Mouse (Mus musculus): Measurements from ENCODE around the gene Pde10a. TPM values are rescaled to one million over a fixed set of nuclear protein-coding genes. Genes with fewer than 3 reads are reported as not detected.

Pde10a gene
- polyA plus RNA-seq, 1 experiment: 0.34 TPM

DNA sequence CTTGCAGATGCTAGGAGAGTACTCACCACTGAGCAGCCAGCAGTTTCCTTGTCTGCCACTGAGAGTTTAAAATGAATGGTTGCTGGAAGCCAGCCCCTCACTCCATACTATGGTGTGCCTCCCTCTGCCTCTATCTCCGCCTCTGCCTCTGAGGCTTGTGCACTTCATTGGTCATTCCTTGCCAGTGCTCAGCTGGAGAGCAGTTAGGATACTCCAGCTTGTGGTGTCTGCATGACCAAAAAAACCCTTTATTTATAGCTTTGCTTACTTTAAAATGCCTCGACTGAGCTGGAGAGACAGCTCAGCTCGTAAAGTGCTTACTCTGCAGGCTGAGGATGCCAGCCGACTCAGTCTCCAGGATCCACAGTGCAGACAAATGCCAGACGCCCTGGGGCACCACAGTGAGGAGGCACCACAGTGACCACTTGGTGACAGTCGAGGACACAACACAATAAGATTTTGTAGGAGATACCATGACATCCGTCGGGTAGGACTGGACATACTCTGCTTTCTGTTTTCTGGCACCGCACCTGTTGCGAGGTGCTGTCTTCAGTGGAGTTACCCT lies 400.7 kb downstream of the Pde10a start:
- H3K79me2 ChIP-seq (ENCODE audit: control insufficient read depth, insufficient read depth): no peaks in the 10 kb centered on the region
- no peaks in the 10 kb centered on the region for H3K36me3 ChIP-seq (ENCODE audit: control insufficient read depth, insufficient read depth)
- H3K27me3 ChIP-seq (ENCODE audit: control insufficient read depth, insufficient read depth, insufficient read length): peaks cover 4% of the 10 kb centered on the region
- no peak overlapping the region for H3K4me2 ChIP-seq (ENCODE audit: low read depth)
- no peak overlapping the region for H3K4me3 ChIP-seq
- no peak overlapping the region for H3ac ChIP-seq (ENCODE audit: control insufficient read depth, insufficient read length)
- TF ChIP-seq MYOD1 (IDR thresholded peaks at IDR 0.05; ENCODE audit: control insufficient read depth in 1 of 3, insufficient read length in 2 of 3, low read depth in 2 of 3): no peak
- TF ChIP-seq MAX (IDR thresholded peaks at IDR 0.05; ENCODE audit: low read depth): no peak
- TF ChIP-seq MYOG (IDR thresholded peaks at IDR 0.05; ENCODE audit: control insufficient read depth in 1 of 3, insufficient read depth in 1 of 3, insufficient read length in 2 of 3, low read depth in 2 of 3): no peak
- no peak for TF ChIP-seq REST (IDR thresholded peaks at IDR 0.05; ENCODE audit: insufficient read depth, insufficient read length)
- no peak for TF ChIP-seq CEBPB (IDR thresholded peaks at IDR 0.05; ENCODE audit: insufficient read depth, poor library complexity, severe bottlenecking)
- TF ChIP-seq USF1 (IDR thresholded peaks at IDR 0.05; ENCODE audit: low read depth): no peak
- no peak for TF ChIP-seq POLR2A (IDR thresholded peaks at IDR 0.05; ENCODE audit: insufficient read length, low read depth)

DNA sequence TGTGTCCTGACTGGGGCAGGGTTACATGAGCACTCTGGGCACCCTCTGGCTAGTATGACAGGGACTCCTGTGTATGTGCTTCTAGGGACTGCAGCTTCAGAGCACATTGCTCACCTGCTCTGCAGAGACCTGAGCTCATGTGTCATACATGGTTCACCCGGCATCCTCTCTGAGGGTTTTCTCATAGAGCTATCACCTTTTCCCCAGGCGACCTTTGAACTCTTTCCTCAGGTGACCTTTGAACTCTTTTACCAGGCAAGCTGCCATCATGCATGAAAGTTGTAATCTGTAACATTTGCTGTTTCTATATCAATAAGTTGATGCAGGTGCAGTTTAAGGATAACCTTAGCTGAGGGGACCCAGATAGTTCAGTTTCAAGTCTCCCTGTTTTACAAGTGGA lies 403.4 kb downstream of the Pde10a start:
- Histone ChIP-seq H3K4me3 (no peak overlapping the region), H3K27me3 (ENCODE audit: control insufficient read depth, insufficient read depth, insufficient read length) (peaks cover 23% of the 10 kb centered on the region), H3K4me2 (ENCODE audit: low read depth) (no peak overlapping the region), H3K79me2 (ENCODE audit: control insufficient read depth, insufficient read depth) (no peaks in the 10 kb centered on the region), H3K36me3 (ENCODE audit: control insufficient read depth, insufficient read depth) (no peaks in the 10 kb centered on the region), H3ac (ENCODE audit: control insufficient read depth, insufficient read length) (no peak overlapping the region)
- TF ChIP-seq CEBPB (IDR thresholded peaks at IDR 0.05; ENCODE audit: insufficient read depth, poor library complexity, severe bottlenecking): no peak
- TF ChIP-seq MYOG (IDR thresholded peaks at IDR 0.05; ENCODE audit: control insufficient read depth in 1 of 3, insufficient read depth in 1 of 3, insufficient read length in 2 of 3, low read depth in 2 of 3): no peak
- TF ChIP-seq E2F4 (IDR thresholded peaks at IDR 0.05; ENCODE audit: insufficient read depth): no peak
- no peak for TF ChIP-seq TCF12 (IDR thresholded peaks at IDR 0.05; ENCODE audit: insufficient read depth, poor library complexity, severe bottlenecking)
- TF ChIP-seq TCF3 (IDR thresholded peaks at IDR 0.05; ENCODE audit: insufficient read length, low read depth): no peak
- no peak for TF ChIP-seq MYOD1 (IDR thresholded peaks at IDR 0.05; ENCODE audit: control insufficient read depth in 1 of 3, insufficient read length in 2 of 3, low read depth in 2 of 3)
- TF ChIP-seq USF1 (IDR thresholded peaks at IDR 0.05; ENCODE audit: low read depth): no peak
- no peak for TF ChIP-seq SRF (IDR thresholded peaks at IDR 0.05; ENCODE audit: control insufficient read depth, insufficient read length, low read depth)
- TF ChIP-seq POLR2AphosphoS2 (IDR thresholded peaks at IDR 0.05; ENCODE audit: insufficient read length, low read depth): no peak
- TF ChIP-seq REST (IDR thresholded peaks at IDR 0.05; ENCODE audit: insufficient read depth, insufficient read length): no peak
- no peak for TF ChIP-seq POLR2A (IDR thresholded peaks at IDR 0.05; ENCODE audit: insufficient read length, low read depth)
- no peak for TF ChIP-seq MAX (IDR thresholded peaks at IDR 0.05; ENCODE audit: low read depth)

DNA sequence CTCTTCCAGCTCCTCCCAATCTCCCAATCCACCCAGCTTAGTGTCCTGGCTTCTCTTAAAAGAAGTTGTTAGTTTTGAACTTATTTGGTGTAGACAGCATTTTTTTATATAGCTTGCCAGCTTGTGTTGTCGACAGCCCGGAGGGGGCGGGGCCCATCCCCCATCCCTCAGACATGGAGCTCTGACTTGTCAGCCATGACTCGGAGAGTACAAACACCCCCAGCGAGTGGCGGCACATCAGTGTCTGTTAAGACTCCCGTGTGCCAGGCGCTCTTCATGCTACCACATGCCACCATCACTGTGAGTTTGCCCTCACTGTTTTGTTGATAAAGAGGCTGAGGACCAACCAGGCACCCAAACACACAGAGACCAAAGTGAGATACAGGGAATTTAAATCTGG lies 404.5 kb downstream of the Pde10a start:
- Histone ChIP-seq H3K27me3 (ENCODE audit: control insufficient read depth, insufficient read depth, insufficient read length) (peaks cover 33% of the 10 kb centered on the region), H3K4me3 (no peak overlapping the region), H3K36me3 (ENCODE audit: control insufficient read depth, insufficient read depth) (no peaks in the 10 kb centered on the region), H3ac (ENCODE audit: control insufficient read depth, insufficient read length) (no peak overlapping the region), H3K79me2 (ENCODE audit: control insufficient read depth, insufficient read depth) (no peaks in the 10 kb centered on the region), H3K4me2 (ENCODE audit: low read depth) (no peak overlapping the region)
- TF ChIP-seq POLR2AphosphoS2 (IDR thresholded peaks at IDR 0.05; ENCODE audit: insufficient read length, low read depth) (no peak), TCF12 (IDR thresholded peaks at IDR 0.05; ENCODE audit: insufficient read depth, poor library complexity, severe bottlenecking) (no peak), E2F4 (IDR thresholded peaks at IDR 0.05; ENCODE audit: insufficient read depth) (no peak), MAX (IDR thresholded peaks at IDR 0.05; ENCODE audit: low read depth) (no peak), REST (IDR thresholded peaks at IDR 0.05; ENCODE audit: insufficient read depth, insufficient read length) (no peak), TCF3 (IDR thresholded peaks at IDR 0.05; ENCODE audit: insufficient read length, low read depth) (no peak), USF1 (IDR thresholded peaks at IDR 0.05; ENCODE audit: low read depth) (no peak), SRF (IDR thresholded peaks at IDR 0.05; ENCODE audit: control insufficient read depth, insufficient read length, low read depth) (no peak), MYOG (IDR thresholded peaks at IDR 0.05; ENCODE audit: control insufficient read depth in 1 of 3, insufficient read depth in 1 of 3, insufficient read length in 2 of 3, low read depth in 2 of 3) (no peak)

DNA sequence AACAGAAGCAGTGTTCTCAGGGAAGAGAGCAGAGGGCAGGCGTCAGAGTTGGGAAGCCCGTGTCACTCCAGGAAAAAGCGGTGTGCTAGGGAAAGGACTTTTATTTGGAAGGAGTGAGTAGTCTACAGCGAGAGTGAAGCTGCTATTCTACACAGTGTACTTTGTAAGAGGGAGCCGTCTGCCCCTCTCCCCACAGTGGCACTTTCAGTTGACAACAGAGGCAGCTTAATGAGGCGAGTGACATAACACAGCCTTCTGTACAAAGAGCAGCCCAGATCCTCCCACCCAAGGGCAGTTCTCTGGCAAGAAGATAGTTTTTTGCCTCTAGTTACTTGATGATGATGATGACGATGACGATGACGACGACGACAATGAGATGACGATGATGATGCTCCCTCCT lies 410.4 kb downstream of the Pde10a start:
- peaks cover 29% of the 10 kb centered on the region for H3K27me3 ChIP-seq (ENCODE audit: control insufficient read depth, insufficient read depth, insufficient read length)

More for the DNA sequence above, 410.4 kb downstream of the Pde10a start:
- Histone ChIP-seq H3K36me3 (ENCODE audit: control insufficient read depth, insufficient read depth) (no peaks in the 10 kb centered on the region), H3K79me2 (ENCODE audit: control insufficient read depth, insufficient read depth) (no peaks in the 10 kb centered on the region), H3K4me3 (no peak overlapping the region), H3ac (ENCODE audit: control insufficient read depth, insufficient read length) (no peak overlapping the region), H3K4me2 (ENCODE audit: low read depth) (no peak overlapping the region)
- TF ChIP-seq MAX (IDR thresholded peaks at IDR 0.05; ENCODE audit: low read depth): no peak
- TF ChIP-seq CEBPB (IDR thresholded peaks at IDR 0.05; ENCODE audit: insufficient read depth, poor library complexity, severe bottlenecking): no peak
- no peak for TF ChIP-seq E2F4 (IDR thresholded peaks at IDR 0.05; ENCODE audit: insufficient read depth)
- TF ChIP-seq POLR2AphosphoS2 (IDR thresholded peaks at IDR 0.05; ENCODE audit: insufficient read length, low read depth): no peak
- TF ChIP-seq POLR2A (IDR thresholded peaks at IDR 0.05; ENCODE audit: insufficient read length, low read depth): no peak
- no peak for TF ChIP-seq TCF12 (IDR thresholded peaks at IDR 0.05; ENCODE audit: insufficient read depth, poor library complexity, severe bottlenecking)
- TF ChIP-seq MYOD1 (IDR thresholded peaks at IDR 0.05; ENCODE audit: control insufficient read depth in 1 of 3, insufficient read length in 2 of 3, low read depth in 2 of 3): no peak
- TF ChIP-seq USF1 (IDR thresholded peaks at IDR 0.05; ENCODE audit: low read depth): no peak
- TF ChIP-seq SRF (IDR thresholded peaks at IDR 0.05; ENCODE audit: control insufficient read depth, insufficient read length, low read depth): no peak
- no peak for TF ChIP-seq REST (IDR thresholded peaks at IDR 0.05; ENCODE audit: insufficient read depth, insufficient read length)
- no peak for TF ChIP-seq MYOG (IDR thresholded peaks at IDR 0.05; ENCODE audit: control insufficient read depth in 1 of 3, insufficient read depth in 1 of 3, insufficient read length in 2 of 3, low read depth in 2 of 3)
- TF ChIP-seq TCF3 (IDR thresholded peaks at IDR 0.05; ENCODE audit: insufficient read length, low read depth): no peak

Data from myocyte (in vitro differentiated cells).